Mouse (Mus musculus): Measurements from ENCODE around the gene Arhgef39. TPM values are rescaled to one million over a fixed set of nuclear protein-coding genes. Genes with fewer than 3 reads are reported as not detected.

Gene Arhgef39
- polyA plus RNA-seq, 1 experiment: 12.7 TPM

GRCm38 (mm10) chr4:43503506-43503905 is 4.0 kb upstream of the Arhgef39 start:
- H3K27ac ChIP-seq (ENCODE audit: insufficient read depth, low read length): no peak overlapping the region
- no peaks in the 10 kb centered on the region for H3K36me3 ChIP-seq (ENCODE audit: control insufficient read depth, insufficient read depth, low read length)
- no peak for DNase-seq (ENCODE audit: low read depth in 1 of 2, low spot score in 2 of 2)
- WGBS: 89% methylated on average over 6 of the region's 6 CpGs
- no peaks in the 10 kb centered on the region for H3K27me3 ChIP-seq (ENCODE audit: control insufficient read depth, insufficient read depth, low read length)
- no peak for TF ChIP-seq CTCF (IDR thresholded peaks at IDR 0.05; ENCODE audit: extremely low read depth, insufficient read depth, insufficient read length, insufficient replicate concordance)
- no peak for TF ChIP-seq POLR2A (IDR thresholded peaks at IDR 0.05; ENCODE audit: low read depth, low read length)
- H3K4me1 ChIP-seq (ENCODE audit: control insufficient read depth, insufficient read depth, insufficient read length): peaks cover 16% of the 10 kb centered on the region
- H3K4me3 ChIP-seq (ENCODE audit: extremely low read depth, insufficient read depth, insufficient read length): no peak overlapping the region

DNA sequence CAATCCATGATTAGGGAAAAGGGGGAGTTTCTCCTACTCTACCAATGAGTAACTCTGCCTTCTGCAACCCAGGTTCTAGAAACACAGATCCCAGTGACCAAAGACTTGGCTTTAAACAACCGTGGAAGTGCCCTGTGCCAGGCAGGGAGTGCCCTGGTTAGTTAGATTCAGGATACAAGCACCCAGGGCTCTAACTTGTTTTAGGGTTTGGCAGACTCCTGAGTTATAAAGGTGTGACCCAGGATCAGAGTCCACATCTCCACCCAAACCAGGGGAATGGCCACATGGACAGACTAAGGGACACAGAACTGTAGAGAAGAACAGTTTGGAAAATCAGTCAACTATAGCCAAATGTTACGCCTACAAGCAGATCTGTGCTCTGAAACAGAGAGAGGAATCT is 3.5 kb upstream of the Arhgef39 start:
- Histone ChIP-seq H3K36me3 (ENCODE audit: control insufficient read depth, insufficient read depth, low read length) (no peaks in the 10 kb centered on the region), H3K27me3 (ENCODE audit: control insufficient read depth, insufficient read depth, low read length) (no peaks in the 10 kb centered on the region), H3K27ac (ENCODE audit: insufficient read depth, low read length) (no peak overlapping the region), H3K4me1 (ENCODE audit: control insufficient read depth, insufficient read depth, insufficient read length) (peaks cover 18% of the 10 kb centered on the region), H3K4me3 (ENCODE audit: extremely low read depth, insufficient read depth, insufficient read length) (no peak overlapping the region)
- TF ChIP-seq CTCF (IDR thresholded peaks at IDR 0.05; ENCODE audit: extremely low read depth, insufficient read depth, insufficient read length, insufficient replicate concordance) (no peak), POLR2A (IDR thresholded peaks at IDR 0.05; ENCODE audit: low read depth, low read length) (no peak)
- DNase-seq (ENCODE audit: low read depth in 1 of 2, low spot score in 2 of 2): no peak
- 87% methylated on average over 2 of the region's 2 CpGs for WGBS

DNA sequence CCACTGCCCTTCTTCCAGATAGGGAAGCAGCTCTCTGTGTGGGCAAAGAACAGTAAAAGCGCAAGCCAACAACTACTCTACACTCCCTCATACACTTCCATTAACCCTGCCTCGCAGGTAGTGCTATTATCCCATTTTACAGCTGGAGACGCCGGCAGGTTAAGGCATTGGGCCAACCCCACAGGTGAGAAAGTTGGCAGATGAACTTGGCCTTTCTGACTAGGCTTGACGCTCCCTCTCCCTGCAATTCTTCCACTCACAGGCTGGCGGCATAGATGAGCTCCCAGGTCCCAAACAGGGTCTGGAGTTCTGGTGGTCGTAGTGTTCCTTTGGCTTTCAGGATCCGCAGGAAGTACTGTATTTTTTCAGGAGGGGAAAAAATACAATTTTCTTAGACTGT is 512 bp downstream of the Arhgef39 start:
- TF ChIP-seq CTCF (IDR thresholded peaks at IDR 0.05; ENCODE audit: extremely low read depth, insufficient read depth, insufficient read length, insufficient replicate concordance) (no peak), POLR2A (IDR thresholded peaks at IDR 0.05; ENCODE audit: low read depth, low read length) (no peak)
- 6% methylated on average over 8 of the region's 8 CpGs for WGBS

GRCm38 (mm10) chr4:43497946-43498345 is 1.5 kb downstream of the Arhgef39 start:
- WGBS: 68% methylated on average over 4 of the region's 4 CpGs
- TF ChIP-seq CTCF (IDR thresholded peaks at IDR 0.05; ENCODE audit: extremely low read depth, insufficient read depth, insufficient read length, insufficient replicate concordance): no peak
- TF ChIP-seq POLR2A (IDR thresholded peaks at IDR 0.05; ENCODE audit: low read depth, low read length): no peak
- no peak overlapping the region for H3K27ac ChIP-seq (ENCODE audit: insufficient read depth, low read length)
- no peak for DNase-seq (ENCODE audit: low read depth in 1 of 2, low spot score in 2 of 2)
- no peaks in the 10 kb centered on the region for H3K27me3 ChIP-seq (ENCODE audit: control insufficient read depth, insufficient read depth, low read length)
- peaks cover 14% of the 10 kb centered on the region for H3K4me1 ChIP-seq (ENCODE audit: control insufficient read depth, insufficient read depth, insufficient read length)
- 0 out of 2 replicates have a peak, but pooled peaks cover 2% of the 10 kb centered on the region for H3K36me3 ChIP-seq (ENCODE audit: control insufficient read depth, insufficient read depth, low read length)
- no peak overlapping the region for H3K4me3 ChIP-seq (ENCODE audit: extremely low read depth, insufficient read depth, insufficient read length)

More for the DNA sequence above, 512 bp downstream of the Arhgef39 start:
- Histone ChIP-seq H3K4me3 (ENCODE audit: extremely low read depth, insufficient read depth, insufficient read length) (peak overlapping the region; percentile 62), H3K36me3 (ENCODE audit: control insufficient read depth, insufficient read depth, low read length) (0 out of 2 replicates have a peak, but pooled peaks cover 2% of the 10 kb centered on the region), H3K4me1 (ENCODE audit: control insufficient read depth, insufficient read depth, insufficient read length) (peaks cover 14% of the 10 kb centered on the region), H3K27me3 (ENCODE audit: control insufficient read depth, insufficient read depth, low read length) (no peaks in the 10 kb centered on the region), H3K27ac (ENCODE audit: insufficient read depth, low read length) (no peak overlapping the region)
- DNase-seq (ENCODE audit: low read depth in 1 of 2, low spot score in 2 of 2): no peak

DNA sequence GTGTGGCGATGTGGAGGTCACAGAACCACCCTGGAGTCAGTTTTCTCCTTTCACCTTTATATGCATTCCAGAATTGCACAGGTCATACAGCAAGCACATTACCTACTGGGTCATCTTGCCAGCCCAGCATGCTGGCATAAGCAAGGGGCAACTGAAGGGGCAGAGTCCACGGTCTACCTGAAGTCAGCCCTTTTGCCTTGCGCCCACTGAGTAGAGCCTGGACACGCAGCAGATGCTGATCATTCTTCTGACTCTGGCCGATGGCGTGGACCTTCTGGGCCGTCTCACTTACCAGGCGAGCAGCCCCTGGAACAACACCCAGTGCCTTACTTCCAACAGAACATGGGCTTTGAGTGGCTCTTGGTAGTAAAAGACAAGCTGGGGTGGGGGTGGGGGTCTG is 2.1 kb downstream of the Arhgef39 start:
- Histone ChIP-seq H3K36me3 (ENCODE audit: control insufficient read depth, insufficient read depth, low read length) (0 out of 2 replicates have a peak, but pooled peaks cover 2% of the 10 kb centered on the region), H3K4me3 (ENCODE audit: extremely low read depth, insufficient read depth, insufficient read length) (no peak overlapping the region), H3K27me3 (ENCODE audit: control insufficient read depth, insufficient read depth, low read length) (no peaks in the 10 kb centered on the region), H3K27ac (ENCODE audit: insufficient read depth, low read length) (no peak overlapping the region), H3K4me1 (ENCODE audit: control insufficient read depth, insufficient read depth, insufficient read length) (peaks cover 14% of the 10 kb centered on the region)
- no peak for DNase-seq (ENCODE audit: low read depth in 1 of 2, low spot score in 2 of 2)
- WGBS: 93% methylated on average over 8 of the region's 8 CpGs
- TF ChIP-seq CTCF (IDR thresholded peaks at IDR 0.05; ENCODE audit: extremely low read depth, insufficient read depth, insufficient read length, insufficient replicate concordance) (no peak), POLR2A (IDR thresholded peaks at IDR 0.05; ENCODE audit: low read depth, low read length) (no peak)

GRCm38 (mm10) chr4:43496587-43496986 is 2.9 kb downstream of the Arhgef39 start:
- no peak for DNase-seq (ENCODE audit: low read depth in 1 of 2, low spot score in 2 of 2)
- TF ChIP-seq CTCF (IDR thresholded peaks at IDR 0.05; ENCODE audit: extremely low read depth, insufficient read depth, insufficient read length, insufficient replicate concordance): no peak
- TF ChIP-seq POLR2A (IDR thresholded peaks at IDR 0.05; ENCODE audit: low read depth, low read length): no peak
- H3K36me3 ChIP-seq (ENCODE audit: control insufficient read depth, insufficient read depth, low read length): 0 out of 2 replicates have a peak, but pooled peaks cover 2% of the 10 kb centered on the region
- H3K4me1 ChIP-seq (ENCODE audit: control insufficient read depth, insufficient read depth, insufficient read length): peaks cover 14% of the 10 kb centered on the region
- no peaks in the 10 kb centered on the region for H3K27me3 ChIP-seq (ENCODE audit: control insufficient read depth, insufficient read depth, low read length)
- no peak overlapping the region for H3K27ac ChIP-seq (ENCODE audit: insufficient read depth, low read length)
- 84% methylated on average over 6 of the region's 6 CpGs for WGBS
- H3K4me3 ChIP-seq (ENCODE audit: extremely low read depth, insufficient read depth, insufficient read length): no peak overlapping the region

- Histone ChIP-seq H3K4me3 (ENCODE audit: extremely low read depth, insufficient read depth, insufficient read length) (peak overlapping the region; percentile 98), H3K27me3 (ENCODE audit: control insufficient read depth, insufficient read depth, low read length) (no peaks in the 10 kb centered on the region), H3K27ac (ENCODE audit: insufficient read depth, low read length) (peak overlapping the region; percentile 94), H3K36me3 (ENCODE audit: control insufficient read depth, insufficient read depth, low read length) (0 out of 2 replicates have a peak, but pooled peaks cover 2% of the 10 kb centered on the region), H3K4me1 (ENCODE audit: control insufficient read depth, insufficient read depth, insufficient read length) (peaks cover 6% of the 10 kb centered on the region; the same call in 1 of the 2 replicates)
- TF ChIP-seq CTCF (IDR thresholded peaks at IDR 0.05; ENCODE audit: extremely low read depth, insufficient read depth, insufficient read length, insufficient replicate concordance): no peak
- no peak for TF ChIP-seq POLR2A (IDR thresholded peaks at IDR 0.05; ENCODE audit: low read depth, low read length)
- WGBS: 2% methylated on average over 9 of the region's 9 CpGs
- DNase-seq (ENCODE audit: low read depth in 1 of 2, low spot score in 2 of 2): no peak
Measured at GRCm38 (mm10) chr4:43493846-43494240, 5.7 kb downstream of the Arhgef39 start.
